Mouse (Mus musculus): ENCODE data around the gene Atxn7l1. TPM values are rescaled to one million over a fixed set of nuclear protein-coding genes. Genes with fewer than 3 reads are reported as not detected.

Gene Atxn7l1
- polyA plus RNA-seq (2012; rRNA removed) = 28.0 and 28.2 TPM in 2 replicates

DNA sequence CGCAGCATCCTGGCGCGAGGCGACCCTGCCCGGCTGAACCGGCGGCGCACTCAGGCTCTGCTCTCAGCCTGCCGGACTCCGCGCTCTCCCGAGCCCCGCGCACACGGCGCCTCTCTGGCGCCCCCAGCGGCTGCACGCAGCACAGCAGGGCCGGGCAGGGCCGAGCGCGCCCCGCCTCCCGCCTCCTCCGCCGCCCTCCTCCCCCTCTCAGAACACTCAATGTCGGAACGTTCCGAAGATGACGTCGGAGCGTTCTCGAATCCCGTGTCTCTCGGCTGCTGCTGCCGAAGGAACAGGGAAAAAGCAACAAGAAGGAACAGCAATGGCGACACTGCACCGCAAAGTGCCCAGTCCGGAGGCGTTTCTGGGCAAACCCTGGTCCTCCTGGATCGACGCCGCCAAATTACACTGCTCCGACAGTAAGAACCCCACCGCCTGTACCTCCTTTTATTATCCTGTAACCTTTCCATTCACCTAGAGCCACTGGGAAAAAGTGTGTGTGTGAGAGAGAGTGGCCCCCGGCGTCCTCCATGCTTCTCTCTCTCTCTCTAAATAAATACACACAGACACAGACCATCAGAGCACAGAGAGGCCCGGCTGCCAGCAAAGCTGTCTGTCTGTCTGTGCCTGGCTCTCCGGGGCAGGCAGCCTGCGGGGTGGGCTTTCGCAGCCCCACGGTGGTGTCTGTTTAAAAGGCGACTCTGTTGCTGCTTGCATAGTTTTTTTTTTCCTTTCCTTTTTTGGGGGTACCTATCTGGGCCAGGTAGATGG, at the start of gene Atxn7l1:
Gene Atxn7l1 (plus strand): TSS at position 197 of the 771 bp plus-strand sequence.

DNA sequence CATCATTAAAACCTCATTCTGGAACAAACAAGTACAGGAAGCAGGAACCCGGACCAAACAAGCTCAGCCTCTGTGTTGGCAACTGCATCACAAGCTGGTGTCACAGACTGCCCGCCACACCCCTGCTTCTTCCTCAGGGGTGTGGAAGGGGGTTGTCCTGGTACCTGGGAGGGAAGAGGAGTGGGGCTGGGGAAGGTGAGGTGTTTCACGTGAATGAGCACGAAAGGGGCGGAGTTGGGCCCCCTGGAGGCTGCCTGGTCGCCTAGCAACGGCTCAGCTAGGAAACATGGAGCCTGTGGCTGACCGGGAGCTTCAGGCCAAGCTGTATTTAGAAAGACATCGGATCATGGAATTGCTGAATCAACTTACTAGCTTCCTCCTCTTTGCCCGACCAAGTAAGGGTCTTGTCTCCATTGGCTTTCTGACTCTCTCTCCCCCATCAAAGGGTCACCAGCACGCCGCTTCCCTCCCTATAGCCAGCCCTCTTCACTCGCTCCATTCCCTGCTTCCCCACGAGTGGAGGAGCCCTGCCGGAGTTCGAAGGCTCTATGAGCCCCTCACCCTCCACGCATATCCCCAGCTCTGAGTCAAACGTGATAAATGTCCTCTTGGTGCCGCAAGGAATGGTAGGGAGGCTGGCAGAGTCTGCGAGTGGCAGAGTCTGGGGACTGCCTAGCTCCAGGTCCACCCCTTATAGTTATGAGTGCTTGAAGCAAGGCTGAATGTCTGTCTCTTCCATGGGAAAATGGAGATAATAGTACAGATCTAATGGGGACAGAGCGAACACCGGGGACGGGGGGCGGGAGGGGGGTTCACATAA, 247.5 kb downstream of the Atxn7l1 start, which contains the start of gene Efcab10:
Gene Efcab10 (plus strand): TSS at position 51 of the 820 bp plus-strand sequence.

Other genes starting within 250 kb of the Atxn7l1 start
- gene Sypl, start 193.8 kb upstream of the Atxn7l1 start, polyA plus RNA-seq (2012; rRNA removed) = 40.4 and 42.3 TPM in 2 replicates
- 6.4 and 7.6 TPM in 2 replicates for gene Cdhr3, start 54.8 kb upstream of the Atxn7l1 start, polyA plus RNA-seq (2012; rRNA removed)
- 0.41 and 0.83 TPM in 2 replicates for gene Efcab10, start 247.2 kb downstream of the Atxn7l1 start, polyA plus RNA-seq (2012; rRNA removed)